Mouse (Mus musculus): ENCODE measurements around the gene Sftpd.

GRCm38 (mm10) chr14:41160076-41160475 lies 24.9 kb downstream of the Sftpd start:
- TF ChIP-seq POLR2A (IDR thresholded peaks at IDR 0.05; ENCODE audit: borderline replicate concordance, extremely low read depth, insufficient read depth, insufficient read length, poor library complexity, severe bottlenecking): no peak
- no peak for TF ChIP-seq CTCF (IDR thresholded peaks at IDR 0.05; ENCODE audit: borderline replicate concordance, extremely low read depth, insufficient read depth, insufficient read length)

Measured in brain, embryonic 14.5 days (tissue).